Mouse (Mus musculus): Measurements from ENCODE around the gene Prm1. TPM values are rescaled to one million over a fixed set of nuclear protein-coding genes. Genes with fewer than 3 reads are reported as not detected.

Prm1 gene
- total RNA-seq (2023), result not detected in 4 replicates

DNA sequence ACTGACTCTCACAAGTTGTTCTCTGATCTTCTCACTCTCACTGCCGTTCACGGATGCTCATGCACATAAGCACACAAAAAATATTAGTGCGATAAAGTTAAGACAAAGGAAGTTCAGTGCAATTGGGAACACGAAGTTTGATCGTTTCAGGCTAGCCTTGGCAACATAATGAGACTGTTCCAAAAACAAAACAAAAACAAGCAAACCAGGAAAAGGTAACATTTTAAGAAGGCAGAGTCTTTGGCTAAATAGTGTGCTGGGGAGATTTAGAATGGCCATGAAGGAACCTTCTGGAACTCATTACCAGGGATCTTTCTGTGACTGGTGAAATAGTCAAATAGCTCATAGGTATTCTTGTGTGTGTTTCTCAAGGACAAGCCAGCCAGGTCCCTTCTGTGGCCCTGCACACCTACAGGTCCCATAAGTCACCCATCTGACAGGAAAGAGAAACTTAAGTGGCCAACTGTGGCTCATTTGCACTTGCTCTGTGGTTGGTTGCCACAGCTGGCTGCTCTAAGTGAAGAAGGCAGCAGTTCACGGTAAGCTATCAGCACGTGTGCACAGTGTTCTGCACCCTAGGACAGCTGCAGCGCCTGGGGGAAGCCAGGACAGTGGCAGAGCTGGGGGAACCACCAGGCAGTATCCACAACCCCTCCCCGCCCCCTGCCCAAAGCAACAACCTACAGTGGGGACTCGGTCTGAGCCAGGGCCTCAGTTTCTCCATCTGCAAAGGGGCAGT is at the start of gene Prm1:
Gene Prm1 (minus strand): TSS at position 51 of the 739 bp plus-strand sequence.

DNA sequence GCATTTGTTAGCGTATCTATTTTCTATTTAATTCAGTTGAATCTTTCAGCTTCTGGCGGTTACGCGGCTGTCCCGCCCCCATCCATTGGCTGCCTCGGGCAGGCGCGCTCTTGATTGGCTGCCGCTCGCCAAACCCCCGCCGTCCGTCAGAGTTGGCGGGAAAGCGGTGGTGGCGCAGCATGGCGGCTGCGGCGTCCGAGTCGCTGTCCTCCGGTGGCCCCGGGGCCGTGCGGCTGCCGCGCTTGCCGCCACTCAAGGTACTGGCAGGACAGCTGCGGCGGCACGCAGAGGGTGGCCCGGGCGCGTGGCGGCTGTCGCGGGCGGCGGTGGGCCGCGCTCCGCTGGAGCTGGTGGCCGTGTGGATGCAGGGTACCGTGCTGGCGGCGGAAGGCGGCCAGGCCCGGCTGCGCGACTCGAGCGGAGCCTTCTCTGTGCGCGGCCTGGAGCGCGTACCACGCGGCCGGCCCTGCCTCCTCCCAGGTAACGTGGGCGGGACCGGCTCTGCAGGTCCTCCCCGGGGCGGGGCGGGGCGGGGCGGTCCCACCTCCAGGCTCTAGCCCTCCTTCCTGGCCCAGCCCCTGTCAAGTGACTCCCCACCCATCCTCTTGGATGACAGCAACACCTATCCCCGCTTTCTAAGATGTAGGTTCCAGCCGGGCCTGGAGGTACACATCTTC is 29.4 kb upstream of the Prm1 start, which contains the start of gene Rmi2:
Gene Rmi2 (plus strand): TSS at position 149 of the 677 bp plus-strand sequence.

DNA sequence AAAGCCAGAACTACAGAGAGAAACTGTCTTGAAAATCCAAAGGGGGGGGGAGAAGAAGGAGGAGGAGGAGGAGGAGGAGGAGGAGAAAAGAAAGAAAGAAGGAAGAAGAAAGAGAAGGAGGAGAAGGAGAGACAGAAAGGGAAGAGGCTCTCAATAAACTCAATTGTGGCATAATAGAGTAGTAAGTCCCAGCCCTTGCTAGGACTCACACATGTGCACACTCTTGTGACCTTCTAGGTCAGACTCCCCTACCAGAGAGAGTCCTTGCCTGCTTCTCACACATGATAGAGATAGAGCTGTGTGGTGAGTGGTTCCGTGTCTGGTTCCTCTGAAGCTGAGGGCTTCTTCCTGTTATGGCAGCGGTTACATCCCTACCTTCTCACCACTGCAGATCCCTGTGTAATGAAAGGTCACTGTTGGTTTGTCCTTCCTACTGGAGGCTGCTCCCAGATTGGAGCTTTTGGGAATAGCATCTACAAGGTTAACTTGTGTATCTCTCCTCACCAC is 7.3 kb upstream of the Prm1 start, which contains the start of gene Gm11172:
Gene Gm11172 (plus strand): TSS at position 51 of the 507 bp plus-strand sequence.

DNA sequence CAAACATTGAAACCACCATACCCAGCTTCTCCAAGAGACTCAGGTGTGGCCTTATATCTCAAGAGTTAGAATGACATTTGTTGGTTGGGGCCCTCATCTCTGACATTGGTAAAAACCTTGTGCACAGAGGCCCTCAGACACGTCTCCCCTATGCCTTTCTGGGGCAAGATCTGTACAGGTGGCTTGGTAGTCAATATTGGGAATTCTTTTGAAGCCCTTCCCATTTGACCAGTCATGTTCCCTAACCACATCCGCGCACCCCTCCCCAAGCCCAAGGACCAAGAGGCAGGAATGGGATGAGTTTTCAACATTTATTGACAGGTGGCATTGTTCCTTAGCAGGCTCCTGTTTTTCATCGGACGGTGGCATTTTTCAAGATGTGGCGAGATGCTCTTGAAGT is 9.6 kb downstream of the Prm1 start, which contains the start of gene Prm2:
Gene Prm2 (minus strand): TSS at position 101 of the 400 bp plus-strand sequence.

DNA sequence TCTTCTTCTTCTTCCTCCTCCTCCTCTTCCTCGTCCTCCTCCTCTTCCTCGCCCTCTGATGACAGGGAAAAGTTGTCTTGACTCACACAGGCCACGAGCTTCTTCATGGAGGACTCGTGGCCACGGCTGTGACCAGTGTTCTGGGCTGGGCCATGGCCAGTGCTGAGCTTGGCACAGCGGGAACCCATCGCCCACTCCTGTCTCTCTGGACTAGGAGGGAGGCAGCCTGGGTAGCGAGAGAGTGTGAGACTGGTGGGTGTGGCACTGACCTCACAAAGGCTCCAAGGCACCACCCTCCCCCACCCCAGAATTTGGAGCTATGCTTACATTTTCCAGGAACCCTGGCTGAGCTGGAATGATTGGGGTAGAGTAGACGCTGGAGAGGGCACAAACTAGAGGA is 14.9 kb downstream of the Prm1 start, which contains the start of gene Prm3:
Gene Prm3 (minus strand): TSS at position 213 of the 400 bp plus-strand sequence.

DNA sequence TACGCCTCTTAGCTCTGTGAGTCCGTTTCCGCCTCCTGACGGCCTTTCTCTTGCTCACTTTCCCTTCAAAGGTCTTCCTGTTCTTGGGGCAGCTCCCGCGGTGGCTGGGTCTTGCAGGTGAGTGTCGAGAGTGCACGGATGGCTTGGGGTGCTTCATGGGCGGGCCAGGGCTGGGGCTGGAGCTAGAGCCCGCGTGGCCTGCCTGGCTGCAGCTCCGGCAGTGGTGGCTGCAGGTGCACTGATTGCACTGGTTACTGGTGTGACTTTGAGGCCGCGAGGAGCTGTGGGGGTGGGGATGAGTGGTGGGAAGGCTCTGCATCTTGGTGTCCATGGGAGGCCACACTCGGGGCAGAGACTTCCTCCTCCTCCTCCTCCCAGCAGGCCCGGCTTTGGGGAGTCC is 17.4 kb downstream of the Prm1 start, which contains the start of gene Tnp2:
Gene Tnp2 (minus strand): TSS at position 390 of the 400 bp plus-strand sequence.

DNA sequence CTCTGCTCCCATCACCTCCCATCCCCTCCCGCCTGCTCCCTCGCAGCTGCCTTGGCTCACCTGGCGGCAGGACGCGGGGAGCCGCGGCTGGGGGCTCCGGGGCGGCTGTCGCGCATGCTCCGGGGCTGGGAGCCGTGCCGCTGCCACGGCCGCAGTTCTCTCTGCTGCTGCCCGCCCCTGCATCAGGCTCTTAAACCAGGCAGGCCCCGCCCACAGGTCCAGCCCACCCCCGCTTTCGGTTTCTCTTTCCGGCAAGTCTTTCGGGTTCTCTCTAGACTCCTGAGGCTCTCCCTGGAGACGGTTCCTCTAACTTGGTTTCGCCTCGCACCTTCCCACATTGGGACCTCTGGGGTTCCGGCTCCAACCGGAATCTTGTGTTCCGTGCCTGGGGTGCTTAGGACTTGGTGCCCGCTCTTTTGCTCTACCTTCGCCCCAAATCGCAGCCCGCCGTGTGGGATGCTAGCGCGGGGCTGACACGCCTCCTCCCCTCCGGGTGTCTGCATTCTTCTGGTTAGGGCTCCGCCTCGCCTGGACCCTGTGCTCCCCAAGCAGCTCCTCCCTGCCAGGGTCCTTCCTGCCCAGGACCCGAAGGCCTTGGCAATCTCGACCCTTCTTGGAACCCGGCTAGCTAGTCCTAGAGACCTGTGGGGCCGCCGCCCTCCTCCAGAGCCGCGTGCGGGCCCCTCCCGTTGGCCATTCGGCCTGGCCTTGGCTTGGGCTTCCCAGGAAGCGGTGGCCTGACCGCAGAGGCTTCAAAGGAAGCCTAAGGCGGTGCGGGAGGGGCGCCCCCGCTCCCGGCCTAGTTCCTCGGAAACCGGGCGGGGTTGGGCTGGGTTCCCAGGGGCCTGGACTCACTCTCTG is 20.0 kb downstream of the Prm1 start, which contains the start of gene Socs1:
Gene Socs1 (minus strand): TSS at position 166 of the 861 bp plus-strand sequence.

Other genes starting within 250 kb of the Prm1 start
- gene Socs1, start 20.3 kb downstream of the Prm1 start, total RNA-seq (2023), result 2.7 to 3.6 TPM (median 3.1 TPM) in 4 replicates
- gene Tnp2, start 17.2 kb downstream of the Prm1 start, total RNA-seq (2023), result not detected in 4 replicates
- not detected in 4 replicates for gene Prm3, start 14.9 kb downstream of the Prm1 start, total RNA-seq (2023)
- not detected in 4 replicates for gene Prm2, start 9.7 kb downstream of the Prm1 start, total RNA-seq (2023)
- not detected in 4 replicates for gene Gm11172, start 7.1 kb upstream of the Prm1 start, total RNA-seq (2023)
- 0.54 to 0.85 TPM (median 0.71 TPM) in 4 replicates for gene Rmi2, start 29.2 kb upstream of the Prm1 start, total RNA-seq (2023)